Mouse (Mus musculus): Measurements from ENCODE around the gene Nfia. TPM values are rescaled to one million over a fixed set of nuclear protein-coding genes. Genes with fewer than 3 reads are reported as not detected.

Nfia gene
- polyA plus RNA-seq, 1 experiment from 2014 or later: 59.9 TPM

GRCm38 (mm10) chr4:97751483-97752251, 20.9 kb upstream of the Nfia start:
- peaks cover 40% of the 10 kb centered on the region for H3K27me3 ChIP-seq
- H3K4me1 ChIP-seq: peaks cover 26% of the 10 kb centered on the region
- H3K4me2 ChIP-seq: peak overlapping the region; percentile 90
- H3K9ac ChIP-seq: peak overlapping the region; percentile 77
- WGBS: 2% methylated on average over 40 of the region's 40 CpGs
- H3K36me3 ChIP-seq: no peaks in the 10 kb centered on the region
- H3K27ac ChIP-seq: peak overlapping the region; percentile 74
- ATAC-seq (ENCODE audit: insufficient number of reproducible peaks, insufficient read depth, low FRiP score, low TSS enrichment, low read depth): peak; percentile 53
- H3K4me3 ChIP-seq: peak overlapping the region; percentile 52
- H3K9me3 ChIP-seq: no peaks in the 10 kb centered on the region

- peaks cover 26% of the 10 kb centered on the region for H3K4me1 ChIP-seq
- H3K4me2 ChIP-seq: peak overlapping the region; percentile 90
- 32% methylated on average over 5 of the region's 5 CpGs for WGBS
- peak overlapping the region; percentile 77; the same call in 1 of the 2 replicates for H3K9ac ChIP-seq
- H3K27me3 ChIP-seq: peaks cover 40% of the 10 kb centered on the region
- H3K4me3 ChIP-seq: peak overlapping the region; percentile 52
- ATAC-seq (ENCODE audit: insufficient number of reproducible peaks, insufficient read depth, low FRiP score, low TSS enrichment, low read depth): no peak
- H3K27ac ChIP-seq: peak overlapping the region; percentile 74; the same call in 1 of the 2 replicates
- H3K9me3 ChIP-seq: no peaks in the 10 kb centered on the region
- H3K36me3 ChIP-seq: no peaks in the 10 kb centered on the region
Measured at GRCm38 (mm10) chr4:97752276-97753010, 20.1 kb upstream of the Nfia start.

GRCm38 (mm10) chr4:97753521-97753920, 19.0 kb upstream of the Nfia start:
- ATAC-seq (ENCODE audit: insufficient number of reproducible peaks, insufficient read depth, low FRiP score, low TSS enrichment, low read depth): no peak
- no peaks in the 10 kb centered on the region for H3K36me3 ChIP-seq
- H3K27ac ChIP-seq: no peak overlapping the region
- H3K4me3 ChIP-seq: no peak overlapping the region
- WGBS: 19% methylated on average over 1 of the region's 1 CpGs
- H3K9ac ChIP-seq: no peak overlapping the region
- H3K4me1 ChIP-seq: peaks cover 32% of the 10 kb centered on the region
- no peaks in the 10 kb centered on the region for H3K9me3 ChIP-seq
- H3K4me2 ChIP-seq: no peak overlapping the region
- peaks cover 40% of the 10 kb centered on the region for H3K27me3 ChIP-seq

GRCm38 (mm10) chr4:97754241-97754640, 18.3 kb upstream of the Nfia start:
- Histone ChIP-seq H3K27me3 (peaks cover 40% of the 10 kb centered on the region), H3K9ac (0 out of 2 replicates have a peak overlapping the region, but pooled peaks have one; percentile 1), H3K4me1 (peaks cover 36% of the 10 kb centered on the region), H3K36me3 (no peaks in the 10 kb centered on the region), H3K27ac (no peak overlapping the region), H3K4me3 (no peak overlapping the region), H3K9me3 (no peaks in the 10 kb centered on the region), H3K4me2 (no peak overlapping the region)
- 25% methylated on average over 12 of the region's 12 CpGs for WGBS
- no peak for ATAC-seq (ENCODE audit: insufficient number of reproducible peaks, insufficient read depth, low FRiP score, low TSS enrichment, low read depth)

- Histone ChIP-seq H3K4me1 (peaks cover 21% of the 10 kb centered on the region), H3K36me3 (no peaks in the 10 kb centered on the region), H3K9me3 (no peaks in the 10 kb centered on the region), H3K4me3 (peak overlapping the region; percentile 57), H3K4me2 (peak overlapping the region; percentile 73), H3K27ac (peak overlapping the region; percentile 84), H3K27me3 (peaks cover 36% of the 10 kb centered on the region), H3K9ac (peak overlapping the region; percentile 77)
- WGBS: under 1% methylated on average over 38 of the region's 38 CpGs
- ATAC-seq (ENCODE audit: insufficient number of reproducible peaks, insufficient read depth, low FRiP score, low TSS enrichment, low read depth): no peak
Measured at GRCm38 (mm10) chr4:97757207-97757977, 15.1 kb upstream of the Nfia start.

- H3K27ac ChIP-seq: peak overlapping the region; percentile 84
- 2% methylated on average over 14 of the region's 14 CpGs for WGBS
- peaks cover 31% of the 10 kb centered on the region for H3K27me3 ChIP-seq
- peak overlapping the region; percentile 57 for H3K4me3 ChIP-seq
- H3K4me1 ChIP-seq: peaks cover 18% of the 10 kb centered on the region; the same call in 1 of the 2 replicates
- peak overlapping the region; percentile 73 for H3K4me2 ChIP-seq
- H3K9me3 ChIP-seq: no peaks in the 10 kb centered on the region
- H3K9ac ChIP-seq: peak overlapping the region; percentile 77
- no peaks in the 10 kb centered on the region for H3K36me3 ChIP-seq
- ATAC-seq (ENCODE audit: insufficient number of reproducible peaks, insufficient read depth, low FRiP score, low TSS enrichment, low read depth): 0 out of 2 replicates have a peak, but pooled peaks have one; percentile 52
Measured at GRCm38 (mm10) chr4:97757978-97758461, 14.5 kb upstream of the Nfia start.

GRCm38 (mm10) chr4:97758661-97759060, 13.9 kb upstream of the Nfia start:
- Histone ChIP-seq H3K4me1 (peaks cover 18% of the 10 kb centered on the region; the same call in 1 of the 2 replicates), H3K9ac (peak overlapping the region; percentile 77; the same call in 1 of the 2 replicates), H3K27me3 (peaks cover 25% of the 10 kb centered on the region), H3K9me3 (no peaks in the 10 kb centered on the region), H3K36me3 (no peaks in the 10 kb centered on the region), H3K4me3 (peak overlapping the region; percentile 57), H3K4me2 (peak overlapping the region; percentile 73), H3K27ac (no peak overlapping the region)
- ATAC-seq (ENCODE audit: insufficient number of reproducible peaks, insufficient read depth, low FRiP score, low TSS enrichment, low read depth): no peak
- 32% methylated on average over 3 of the region's 3 CpGs for WGBS

- H3K36me3 ChIP-seq: no peaks in the 10 kb centered on the region
- H3K27ac ChIP-seq: no peak overlapping the region
- H3K27me3 ChIP-seq: no peaks in the 10 kb centered on the region
- 28% methylated on average over 4 of the region's 4 CpGs for whole genome bisulfite sequencing
- ATAC-seq (ENCODE audit: insufficient number of reproducible peaks, insufficient read depth, low FRiP score, low TSS enrichment, low read depth): no peak
- no peaks in the 10 kb centered on the region for H3K4me1 ChIP-seq
- H3K4me3 ChIP-seq: no peak overlapping the region
- no peaks in the 10 kb centered on the region for H3K9me3 ChIP-seq
- H3K4me2 ChIP-seq: no peak overlapping the region
- H3K9ac ChIP-seq: no peak overlapping the region
Measured at GRCm38 (mm10) chr4:97764616-97765015, 7.9 kb upstream of the Nfia start.

- Histone ChIP-seq H3K4me3 (no peak overlapping the region), H3K27me3 (no peaks in the 10 kb centered on the region), H3K36me3 (no peaks in the 10 kb centered on the region), H3K27ac (no peak overlapping the region), H3K9ac (no peak overlapping the region), H3K4me2 (no peak overlapping the region), H3K9me3 (no peaks in the 10 kb centered on the region), H3K4me1 (no peaks in the 10 kb centered on the region)
- 72% methylated on average over 4 of the region's 4 CpGs for WGBS
- ATAC-seq (ENCODE audit: insufficient number of reproducible peaks, insufficient read depth, low FRiP score, low TSS enrichment, low read depth): no peak
Measured at GRCm38 (mm10) chr4:97765341-97766020, 7.1 kb upstream of the Nfia start.

GRCm38 (mm10) chr4:97766100-97766499, 6.4 kb upstream of the Nfia start:
- ATAC-seq (ENCODE audit: insufficient number of reproducible peaks, insufficient read depth, low FRiP score, low TSS enrichment, low read depth): no peak
- WGBS: 88% methylated on average over 3 of the region's 3 CpGs
- H3K27ac ChIP-seq: no peak overlapping the region
- H3K9ac ChIP-seq: no peak overlapping the region
- no peaks in the 10 kb centered on the region for H3K9me3 ChIP-seq
- H3K27me3 ChIP-seq: no peaks in the 10 kb centered on the region
- no peak overlapping the region for H3K4me3 ChIP-seq
- H3K36me3 ChIP-seq: no peaks in the 10 kb centered on the region
- H3K4me1 ChIP-seq: no peaks in the 10 kb centered on the region
- H3K4me2 ChIP-seq: no peak overlapping the region

- no peak overlapping the region for H3K9ac ChIP-seq
- no peaks in the 10 kb centered on the region for H3K36me3 ChIP-seq
- H3K9me3 ChIP-seq: no peaks in the 10 kb centered on the region
- WGBS: 78% methylated on average over 4 of the region's 4 CpGs
- H3K27me3 ChIP-seq: no peaks in the 10 kb centered on the region
- no peak for ATAC-seq (ENCODE audit: insufficient number of reproducible peaks, insufficient read depth, low FRiP score, low TSS enrichment, low read depth)
- no peak overlapping the region for H3K27ac ChIP-seq
- H3K4me3 ChIP-seq: no peak overlapping the region
- no peak overlapping the region for H3K4me2 ChIP-seq
- H3K4me1 ChIP-seq: 0 out of 2 replicates have a peak, but pooled peaks cover 5% of the 10 kb centered on the region
Measured at GRCm38 (mm10) chr4:97767025-97767424, 5.5 kb upstream of the Nfia start.
